Mouse (Mus musculus) stomach, postnatal 0 days (tissue): ENCODE data around the gene Slf2.

Experiments
- CTCF ChIP-seq: IDR thresholded peaks from 2 replicates; pipeline ENCODE4 v1.5.1; 2016; ENCODE audit warnings: antibody characterized with exemption, low read depth, mild to moderate bottlenecking, moderate library complexity
- EP300 ChIP-seq: optimal IDR thresholded peaks from 2 replicates; pipeline ENCODE3; 2016; ENCODE audit warnings: antibody characterized with exemption

DNA sequence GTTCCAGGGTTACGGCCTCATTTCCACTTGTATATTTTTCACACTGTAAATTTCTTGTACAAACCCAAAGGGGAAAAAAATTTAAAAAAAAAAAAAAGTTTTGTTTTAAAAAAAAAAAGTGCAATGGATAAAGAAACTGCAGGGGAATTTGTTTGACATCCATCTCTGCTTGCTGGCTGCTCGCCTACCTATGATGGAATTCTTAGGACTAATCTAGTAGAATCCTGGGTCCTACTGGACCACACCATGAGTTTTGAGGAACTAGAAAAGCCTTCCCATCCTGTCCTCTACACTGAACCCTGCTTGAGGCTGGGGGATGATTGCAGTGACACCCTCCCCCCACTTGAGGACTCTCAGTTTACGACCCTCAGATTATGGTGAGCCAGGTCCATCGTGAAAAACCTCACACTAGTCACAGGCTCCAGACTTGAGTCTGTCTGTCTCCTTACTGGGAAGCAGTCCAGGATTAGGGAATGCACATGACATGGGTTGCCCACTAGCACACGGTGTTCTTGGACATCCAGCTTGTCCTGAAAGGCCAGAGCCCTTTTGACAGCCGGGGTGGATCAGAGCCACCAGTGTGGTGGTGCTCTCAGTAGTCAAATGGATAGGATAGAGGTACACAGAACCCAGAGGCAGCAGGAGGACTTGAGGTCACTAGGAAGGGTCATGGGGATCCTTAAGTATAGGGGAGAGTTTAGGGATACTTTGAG, 96.2 kb downstream of the Slf2 start:
- TF ChIP-seq CTCF (no peak), EP300 (no peak)
